Mouse (Mus musculus) lung, embryonic 14.5 days (tissue): ENCODE measurements around the gene Hist1h1d. TPM values are rescaled to one million over a fixed set of nuclear protein-coding genes. Genes with fewer than 3 reads are reported as not detected.
"Not testable (repeated sequence)": the region's sequence is repeated elsewhere in the genome, so short reads cannot be mapped to it uniquely, and the experiment has no call there.

Source experiments
- ATAC-seq: fragments of 200-750 bp; cut with Nextera tagmentation; 2 replicates; pipeline ENCODE4 v1.8.0; 2017; ENCODE audit warnings: mild to moderate bottlenecking, moderate TSS enrichment, moderate library complexity; ENCODE audit not compliant: insufficient read depth
- DNase-seq: peaks from one replicate; pipeline ENCODE4 v3.0.0-alpha.2; 2015
- H3K27ac ChIP-seq: fragments of 300-500 bp; sonication (generic); 2 replicates; pipeline ENCODE4 v1.5.1; 2014; ENCODE audit warnings: low read depth, mild to moderate bottlenecking, moderate library complexity
- H3K27me3 ChIP-seq: fragments of 300-500 bp; sonication (generic); 2 replicates; pipeline ENCODE4 v1.6.1; 2014; ENCODE audit warnings: low read length, control low read depth; ENCODE audit not compliant: insufficient read depth
- H3K36me3 ChIP-seq: fragments of 300-500 bp; sonication (generic); 2 replicates; pipeline ENCODE4 v1.6.1; 2014; ENCODE audit warnings: control low read depth; ENCODE audit not compliant: insufficient read depth
- H3K4me1 ChIP-seq: fragments of 300-500 bp; sonication (generic); 2 replicates; pipeline ENCODE4 v1.6.1; 2014; ENCODE audit warnings: antibody characterized with exemption, control low read depth; ENCODE audit not compliant: insufficient read depth
- H3K4me2 ChIP-seq: fragments of 300-500 bp; sonication (generic); 2 replicates; pipeline ENCODE4 v1.6.1; 2014; ENCODE audit warnings: mild to moderate bottlenecking
- H3K4me3 ChIP-seq: fragments of 300-500 bp; sonication (generic); 2 replicates; pipeline ENCODE4 v1.5.1; 2014; ENCODE audit warnings: low read depth, low read length
- H3K9ac ChIP-seq: fragments of 300-500 bp; sonication (generic); 2 replicates; pipeline ENCODE4 v1.6.1; 2014
- H3K9me3 ChIP-seq: fragments of 300-500 bp; sonication (generic); 2 replicates; pipeline ENCODE4 v1.6.1; 2016; ENCODE audit warnings: low read depth, low read length, control low read depth
- CTCF ChIP-seq: IDR thresholded peaks from 2 replicates; pipeline ENCODE4 v1.5.1; 2016; ENCODE audit warnings: antibody characterized with exemption, low read depth
- WGBS: fragments of 180-500 bp; shearing (Covaris S2); extraction: QIAGEN DNeasy Blood & Tissue Kit; methylation state at CpG from one replicate; pipeline ENCODE4 v1.1.7; 2014; 5-methylcytosine and 5-hydroxymethylcytosine counted together
- polyA plus RNA-seq: library from polyadenylated mRNA; unstranded; fragments of >200 nt; fragmentation: Nextera tagmentation; extraction: Ambion mirVana; gene quantifications from 2 replicates; pipeline ENCODE4 v1.2.1, GENCODE M21; 2014

Gene Hist1h1d
- polyA plus RNA-seq, 1 experiment from 2014 or later = 0.99 TPM

DNA sequence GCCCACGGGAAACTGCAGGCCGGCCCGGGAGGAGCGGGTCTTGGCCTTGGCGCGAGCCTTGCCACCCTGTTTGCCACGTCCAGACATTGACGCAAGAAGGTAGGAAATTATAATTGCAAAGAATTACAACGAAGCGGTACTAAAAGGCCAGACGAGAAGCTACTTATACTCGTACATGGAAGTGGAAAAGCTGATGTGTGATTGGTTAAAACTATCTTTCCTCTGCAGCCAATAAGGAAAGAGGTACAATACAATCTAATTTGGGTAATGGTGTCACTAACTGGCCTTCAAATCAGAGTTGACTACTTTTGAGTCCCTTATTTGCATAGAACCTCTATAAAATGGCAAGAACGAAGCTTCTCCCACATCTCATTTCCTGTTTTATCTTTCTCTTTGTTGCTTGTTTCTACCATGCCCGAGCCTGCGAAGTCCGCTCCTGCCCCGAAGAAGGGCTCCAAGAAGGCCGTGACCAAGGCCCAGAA lies 18.0 kb downstream of the Hist1h1d start, which contains the start of the genes Hist1h2ae and Hist1h2bg:
Gene Hist1h2ae (minus strand): TSS at position 199 of the 482 bp plus-strand sequence.
Gene Hist1h2bg (plus strand): TSS at position 375 of the 482 bp plus-strand sequence.
- no peaks in the 10 kb centered on the region for H3K36me3 ChIP-seq
- peak within 1 kb of the TSS; percentile 45 for H3K4me3 ChIP-seq
- ATAC-seq = peak; percentile 89
- WGBS = 0% methylated on average over 18 of the region's 18 CpGs
- no peaks in the 10 kb centered on the region for H3K27me3 ChIP-seq
- H3K4me1 ChIP-seq = no peaks in the 10 kb centered on the region
- DNase-seq = peak; percentile 94
- no peak for TF ChIP-seq CTCF
- H3K27ac ChIP-seq = peak within 1 kb of the TSS; percentile 99
- peak within 1 kb of the TSS; percentile 87 for H3K4me2 ChIP-seq
- H3K9ac ChIP-seq = peak within 1 kb of the TSS; percentile 82
- H3K9me3 ChIP-seq = no peaks in the 10 kb centered on the region

DNA sequence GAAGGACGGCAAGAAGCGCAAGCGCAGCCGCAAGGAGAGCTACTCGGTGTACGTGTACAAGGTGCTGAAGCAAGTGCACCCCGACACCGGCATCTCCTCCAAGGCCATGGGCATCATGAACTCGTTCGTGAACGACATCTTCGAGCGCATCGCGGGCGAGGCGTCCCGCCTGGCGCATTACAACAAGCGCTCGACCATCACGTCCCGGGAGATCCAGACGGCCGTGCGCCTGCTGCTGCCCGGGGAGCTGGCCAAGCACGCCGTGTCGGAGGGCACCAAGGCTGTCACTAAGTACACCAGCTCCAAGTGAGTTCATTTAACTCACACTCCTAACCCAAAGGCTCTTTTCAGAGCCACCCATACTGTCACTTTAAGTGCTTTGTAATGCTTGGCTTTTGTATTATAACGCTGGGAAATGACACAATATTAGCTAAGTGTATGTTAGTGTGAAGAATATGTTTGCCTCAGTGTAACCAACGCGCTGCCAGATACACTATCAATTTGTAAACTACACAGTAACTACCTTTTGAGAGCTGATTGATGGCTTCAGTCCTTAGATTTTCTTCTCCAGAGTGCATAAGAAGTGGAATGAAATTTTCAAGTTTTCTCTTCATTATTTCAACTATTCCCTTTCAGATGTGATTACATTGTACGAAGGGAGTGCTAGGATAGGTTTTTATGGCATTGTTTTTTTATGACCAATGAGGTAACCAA lies 18.6 kb downstream of the Hist1h1d start:
- 0% methylated on average over 10 of the region's 34 CpGs for WGBS
- not testable (repeated sequence) for ATAC-seq, H3K9me3 ChIP-seq, H3K4me1 ChIP-seq, H3K27me3 ChIP-seq, H3K36me3 ChIP-seq
- Histone ChIP-seq H3K27ac (peak overlapping the region; percentile 99), H3K9ac (peak overlapping the region; percentile 82), H3K4me3 (peak overlapping the region; percentile 45), H3K4me2 (peak overlapping the region; percentile 87)
- DNase-seq = peak; percentile 75

DNA sequence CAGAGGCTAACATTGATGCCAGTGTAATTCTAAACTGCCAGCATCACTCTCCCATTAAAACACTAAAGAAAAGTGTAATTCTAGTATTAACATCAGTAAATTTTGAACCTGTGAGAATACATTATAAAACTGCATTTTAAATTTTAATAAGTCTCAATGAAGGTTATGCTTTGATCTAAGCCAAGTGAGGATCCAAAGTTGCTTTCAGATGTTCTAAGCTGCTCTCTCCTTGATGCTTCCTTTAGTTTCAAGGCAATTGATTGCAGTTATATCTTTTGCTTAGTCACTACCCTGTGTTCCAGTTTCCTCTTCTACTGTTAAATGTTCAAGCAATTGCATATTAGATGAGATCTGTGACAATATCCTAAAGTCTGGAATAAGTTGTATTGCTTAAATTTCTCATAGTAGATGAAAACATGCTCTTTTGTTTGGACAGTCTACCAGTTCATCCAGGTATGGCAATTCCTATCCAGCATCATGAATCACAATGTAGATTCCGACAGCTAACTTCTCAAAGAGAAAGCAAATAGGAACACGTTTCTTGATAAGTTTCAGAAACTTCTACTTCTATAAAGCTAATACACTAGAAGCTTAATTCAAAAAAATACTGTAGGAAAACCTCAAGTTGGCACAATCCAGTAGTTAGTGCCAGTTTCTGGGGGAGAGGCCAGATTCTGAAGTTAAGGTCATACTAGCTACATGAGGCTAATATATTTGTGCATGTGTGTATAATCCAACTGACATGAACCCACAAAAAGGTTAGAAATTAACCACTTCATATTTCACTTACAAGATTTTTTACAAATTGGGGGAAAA lies 19.4 kb downstream of the Hist1h1d start:
- H3K9ac ChIP-seq = peak overlapping the region; percentile 82
- H3K27ac ChIP-seq = peak overlapping the region; percentile 99
- WGBS = 13% methylated on average over 2 of the region's 2 CpGs
- DNase-seq (peak; percentile 65), ATAC-seq (no peak)
- H3K27me3 ChIP-seq = no peaks in the 10 kb centered on the region
- peak overlapping the region; percentile 45 for H3K4me3 ChIP-seq
- no peak for TF ChIP-seq CTCF
- 0 out of 2 replicates have a peak, but pooled peaks cover 3% of the 10 kb centered on the region for H3K4me1 ChIP-seq
- no peaks in the 10 kb centered on the region for H3K9me3 ChIP-seq
- no peaks in the 10 kb centered on the region for H3K36me3 ChIP-seq
- H3K4me2 ChIP-seq = peak overlapping the region; percentile 87

DNA sequence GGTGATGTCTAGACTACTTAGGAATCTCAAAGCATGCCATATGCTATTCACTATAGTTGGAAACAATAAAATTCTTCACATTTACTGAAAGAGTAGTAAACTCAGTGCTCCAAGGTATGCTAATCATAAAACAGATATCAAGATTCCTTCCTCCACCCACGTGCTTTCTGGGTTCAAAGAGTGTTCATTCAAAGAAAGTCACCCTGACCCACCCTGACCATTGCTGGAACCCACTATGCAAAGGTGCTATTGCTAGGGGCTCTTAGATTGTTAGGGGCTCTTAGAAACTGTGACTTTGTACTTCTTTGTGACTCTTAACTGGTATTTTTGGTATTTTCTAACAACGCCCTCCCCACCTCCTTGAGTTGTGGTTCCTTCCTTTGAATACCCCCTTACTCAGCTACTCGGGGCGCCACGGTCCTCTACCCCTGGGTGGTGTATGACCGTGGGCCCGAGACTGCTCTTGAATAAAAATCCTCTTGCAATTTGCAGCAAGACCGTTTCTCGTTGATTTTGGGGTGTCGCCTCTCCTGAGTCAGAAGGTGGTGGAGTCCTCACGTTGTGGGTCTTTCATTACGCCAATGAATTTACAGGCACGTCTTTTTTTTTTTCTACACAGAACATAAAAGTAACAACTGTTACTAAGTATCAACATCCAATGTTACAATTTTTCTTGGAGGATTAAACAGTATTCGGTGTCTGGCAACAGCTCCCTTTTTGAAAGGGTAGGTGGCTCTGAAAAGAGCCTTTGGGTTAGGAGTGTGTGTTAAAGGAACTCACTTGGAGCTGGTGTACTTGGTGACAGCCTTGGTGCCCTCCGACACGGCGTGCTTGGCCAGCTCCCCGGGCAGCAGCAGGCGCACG lies 20.2 kb downstream of the Hist1h1d start:
- peak; percentile 52 for DNase-seq
- H3K9ac ChIP-seq = peak overlapping the region; percentile 82
- not testable (repeated sequence) for H3K36me3 ChIP-seq, H3K27me3 ChIP-seq, H3K4me1 ChIP-seq, ATAC-seq, H3K9me3 ChIP-seq
- WGBS = 4% methylated on average over 17 of the region's 20 CpGs
- peak overlapping the region; percentile 45 for H3K4me3 ChIP-seq
- peak overlapping the region; percentile 99 for H3K27ac ChIP-seq
- H3K4me2 ChIP-seq = peak overlapping the region; percentile 87

DNA sequence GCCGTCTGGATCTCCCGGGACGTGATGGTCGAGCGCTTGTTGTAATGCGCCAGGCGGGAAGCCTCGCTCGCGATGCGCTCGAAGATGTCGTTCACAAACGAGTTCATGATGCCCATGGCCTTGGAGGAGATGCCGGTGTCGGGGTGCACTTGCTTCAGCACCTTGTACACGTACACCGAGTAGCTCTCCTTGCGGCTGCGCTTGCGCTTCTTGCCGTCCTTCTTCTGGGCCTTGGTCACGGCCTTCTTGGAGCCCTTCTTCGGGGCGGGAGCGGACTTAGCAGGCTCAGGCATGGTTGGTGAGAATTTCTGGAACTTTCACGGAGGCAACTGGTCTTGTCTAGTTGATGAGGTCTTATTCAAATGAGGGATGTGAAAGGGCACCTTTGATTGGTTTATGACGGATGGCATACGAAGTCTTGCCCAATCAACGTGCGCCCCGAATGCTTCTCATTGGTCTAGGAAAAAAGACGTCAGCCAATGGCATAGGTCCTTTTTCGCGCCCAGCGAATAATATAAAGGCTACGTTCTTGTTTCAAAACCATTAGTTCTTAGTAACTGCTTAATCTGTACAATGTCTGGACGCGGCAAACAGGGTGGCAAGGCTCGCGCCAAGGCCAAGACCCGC lies 20.9 kb downstream of the Hist1h1d start, which contains the start of the genes Hist1h2bf and Hist1h2ad:
Gene Hist1h2bf (minus strand): TSS at position 299 of the 627 bp plus-strand sequence.
Gene Hist1h2ad (plus strand): TSS at position 484 of the 627 bp plus-strand sequence.
- not testable (repeated sequence) for H3K4me1 ChIP-seq, H3K36me3 ChIP-seq, H3K9me3 ChIP-seq, H3K27me3 ChIP-seq
- under 1% methylated on average over 20 of the region's 42 CpGs for WGBS
- Histone ChIP-seq H3K27ac (peak within 1 kb of the TSS; percentile 99), H3K4me3 (peak within 1 kb of the TSS; percentile 45), H3K4me2 (peak within 1 kb of the TSS; percentile 87), H3K9ac (peak within 1 kb of the TSS; percentile 82)
- DNase-seq (peak; percentile 99), ATAC-seq (peak; percentile 85)

DNA sequence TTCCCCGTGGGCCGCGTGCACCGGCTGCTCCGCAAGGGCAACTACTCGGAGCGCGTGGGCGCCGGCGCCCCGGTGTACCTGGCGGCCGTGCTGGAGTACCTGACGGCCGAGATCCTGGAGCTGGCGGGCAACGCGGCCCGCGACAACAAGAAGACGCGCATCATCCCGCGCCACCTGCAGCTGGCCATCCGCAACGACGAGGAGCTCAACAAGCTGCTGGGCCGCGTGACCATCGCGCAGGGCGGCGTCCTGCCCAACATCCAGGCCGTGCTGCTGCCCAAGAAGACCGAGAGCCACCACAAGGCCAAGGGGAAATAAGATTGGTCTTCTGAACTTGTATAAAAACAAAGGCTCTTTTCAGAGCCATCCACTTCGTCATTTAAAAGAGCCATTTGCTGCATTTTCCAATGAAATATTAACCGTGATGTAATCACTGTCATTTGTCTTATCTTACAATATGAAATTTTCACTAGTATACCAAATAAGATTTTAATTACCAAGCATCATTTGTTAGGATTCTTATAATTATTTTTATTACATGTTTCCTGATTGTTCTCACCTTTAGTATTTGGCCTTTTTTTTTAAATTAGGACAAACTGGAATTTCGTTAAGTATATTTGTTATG lies 21.6 kb downstream of the Hist1h1d start:
- WGBS = under 1% methylated on average over 5 of the region's 39 CpGs
- ATAC-seq (peak; percentile 0; the same call in 1 of the 2 replicates), DNase-seq (peak; percentile 64)
- H3K36me3 ChIP-seq, H3K9me3 ChIP-seq, H3K27me3 ChIP-seq, H3K4me1 ChIP-seq: not testable (repeated sequence)
- Histone ChIP-seq H3K9ac (peak overlapping the region; percentile 49), H3K27ac (peak overlapping the region; percentile 99), H3K4me2 (peak overlapping the region; percentile 87), H3K4me3 (peak overlapping the region; percentile 45)
